Mouse (Mus musculus) forebrain, embryonic 11.5 days (tissue): Measurements from ENCODE around the gene Timm9. TPM values are rescaled to one million over a fixed set of nuclear protein-coding genes. Genes with fewer than 3 reads are reported as not detected.

Source experiments
- ATAC-seq: fragments of 200-750 bp; cut with Nextera tagmentation; replicated peaks from 2 replicates; pipeline ENCODE4 v1.8.0; 2017; ENCODE audit warnings: moderate TSS enrichment; ENCODE audit not compliant: low FRiP score
- DNase-seq: peaks from one replicate; pipeline ENCODE4 v3.0.0-alpha.2; 2017; ENCODE audit warnings: low spot score
- H3K27ac ChIP-seq: fragments of 300-500 bp; sonication (generic); 2 replicates; pipeline ENCODE4 v1.5.1; 2014; ENCODE audit warnings: low read depth, low read length
- H3K27me3 ChIP-seq: fragments of 300-500 bp; sonication (generic); 2 replicates; pipeline ENCODE4 v1.6.1; 2014; ENCODE audit warnings: mild to moderate bottlenecking, low read length, mixed read lengths; ENCODE audit not compliant: control insufficient read depth, insufficient read depth
- H3K36me3 ChIP-seq: fragments of 300-500 bp; sonication (generic); 2 replicates; pipeline ENCODE4 v1.6.1; 2014; ENCODE audit warnings: mild to moderate bottlenecking, low read length, moderate library complexity, mixed read lengths; ENCODE audit not compliant: control insufficient read depth, insufficient read depth
- H3K4me1 ChIP-seq: fragments of 300-500 bp; sonication (generic); replicated peaks from 2 replicates; pipeline ENCODE4 v1.6.1; 2014; ENCODE audit warnings: low read length, mixed read lengths; ENCODE audit not compliant: control insufficient read depth, insufficient read depth
- H3K4me2 ChIP-seq: fragments of 300-500 bp; sonication (generic); 2 replicates; pipeline ENCODE4 v1.6.1; 2014; ENCODE audit warnings: low read depth, mild to moderate bottlenecking, low read length, moderate library complexity, mixed read lengths; ENCODE audit not compliant: severe bottlenecking
- H3K4me3 ChIP-seq: fragments of 300-500 bp; sonication (generic); 2 replicates; pipeline ENCODE4 v1.5.1; 2014; ENCODE audit warnings: low read depth, low read length
- H3K9ac ChIP-seq: fragments of 300-500 bp; sonication (generic); 2 replicates; pipeline ENCODE4 v1.6.1; 2014; ENCODE audit warnings: low read length
- H3K9me3 ChIP-seq: fragments of 300-500 bp; sonication (generic); 2 replicates; pipeline ENCODE4 v1.6.1; 2016; ENCODE audit warnings: low read length, mixed read lengths; ENCODE audit not compliant: control insufficient read depth
- WGBS: fragments of 180-500 bp; shearing (Covaris S2); extraction: QIAGEN DNeasy Blood & Tissue Kit; methylation state at CpG from one replicate; pipeline ENCODE4 v1.1.7; 2014; 5-methylcytosine and 5-hydroxymethylcytosine counted together
- polyA plus RNA-seq: library from polyadenylated mRNA; unstranded; fragments of >200 nt; fragmentation: Nextera tagmentation; extraction: Ambion mirVana; gene quantifications from 2 replicates; pipeline ENCODE4 v1.2.1, GENCODE M21; 2014

The Timm9 gene
- polyA plus RNA-seq, 1 experiment from 2014 or later = 77.0 TPM

GRCm38 (mm10) chr12:71148801-71149200 is 12.3 kb upstream of the Timm9 start:
- H3K4me3 ChIP-seq = no peak overlapping the region
- H3K27me3 ChIP-seq = no peaks in the 10 kb centered on the region
- WGBS = over 99% methylated on average over 9 of the region's 9 CpGs
- DNase-seq (no peak), ATAC-seq (no peak)
- H3K9ac ChIP-seq = no peak overlapping the region
- no peak overlapping the region for H3K27ac ChIP-seq
- no peaks in the 10 kb centered on the region for H3K4me1 ChIP-seq
- H3K36me3 ChIP-seq = peaks cover 7% of the 10 kb centered on the region; the same call in 1 of the 2 replicates
- no peaks in the 10 kb centered on the region for H3K9me3 ChIP-seq
- no peak overlapping the region for H3K4me2 ChIP-seq

GRCm38 (mm10) chr12:71147641-71148040 is 11.2 kb upstream of the Timm9 start:
- no peaks in the 10 kb centered on the region for H3K27me3 ChIP-seq
- ATAC-seq = no peak
- H3K4me2 ChIP-seq = no peak overlapping the region
- no peaks in the 10 kb centered on the region for H3K9me3 ChIP-seq
- no peak for DNase-seq
- no peaks in the 10 kb centered on the region for H3K4me1 ChIP-seq
- H3K36me3 ChIP-seq = peaks cover 7% of the 10 kb centered on the region; the same call in 1 of the 2 replicates
- H3K9ac ChIP-seq = no peak overlapping the region
- H3K27ac ChIP-seq = no peak overlapping the region
- no peak overlapping the region for H3K4me3 ChIP-seq
- 86% methylated on average over 3 of the region's 3 CpGs for WGBS

DNA sequence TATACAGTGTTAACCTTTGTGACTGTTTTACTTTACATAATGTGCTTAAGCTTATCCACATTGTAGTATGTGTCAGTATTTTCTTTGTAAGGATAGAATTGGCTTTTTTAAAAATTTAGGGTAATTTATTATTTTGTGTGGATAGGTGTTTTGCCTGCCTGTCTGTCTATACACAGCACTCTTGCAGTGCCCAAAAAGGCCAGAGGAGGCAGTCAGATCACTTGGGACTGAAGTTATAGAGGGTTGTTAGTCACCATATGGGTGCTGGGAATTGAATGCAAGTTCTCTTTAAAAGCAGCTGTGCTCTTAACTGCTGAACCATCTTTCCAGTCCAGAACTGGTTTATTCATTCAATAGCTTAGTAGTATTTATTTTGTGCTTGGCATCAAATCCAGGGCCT is 4.7 kb upstream of the Timm9 start:
- Histone ChIP-seq H3K4me2 (no peak overlapping the region), H3K9me3 (no peaks in the 10 kb centered on the region), H3K9ac (no peak overlapping the region), H3K27me3 (no peaks in the 10 kb centered on the region), H3K36me3 (peaks cover 5% of the 10 kb centered on the region; the same call in 1 of the 2 replicates), H3K27ac (no peak overlapping the region), H3K4me1 (peaks cover 2% of the 10 kb centered on the region; the same call in 1 of the 2 replicates), H3K4me3 (no peak overlapping the region)
- ATAC-seq (no peak), DNase-seq (no peak)

GRCm38 (mm10) chr12:71139258-71139828 is 2.9 kb upstream of the Timm9 start:
- H3K27me3 ChIP-seq = no peaks in the 10 kb centered on the region
- no peak overlapping the region for H3K27ac ChIP-seq
- H3K4me2 ChIP-seq = no peak overlapping the region
- H3K9me3 ChIP-seq = no peaks in the 10 kb centered on the region
- DNase-seq = no peak
- no peak for ATAC-seq
- no peak overlapping the region for H3K9ac ChIP-seq
- peaks cover 2% of the 10 kb centered on the region; the same call in 1 of the 2 replicates for H3K4me1 ChIP-seq
- 80% methylated on average over 5 of the region's 5 CpGs for WGBS
- H3K36me3 ChIP-seq = peaks cover 5% of the 10 kb centered on the region; the same call in 1 of the 2 replicates
- no peak overlapping the region for H3K4me3 ChIP-seq

GRCm38 (mm10) chr12:71137686-71138085 is 1.2 kb upstream of the Timm9 start:
- no peaks in the 10 kb centered on the region for H3K9me3 ChIP-seq
- peak overlapping the region; percentile 86 for H3K4me3 ChIP-seq
- H3K36me3 ChIP-seq = peaks cover 5% of the 10 kb centered on the region; the same call in 1 of the 2 replicates
- peak overlapping the region; percentile 66 for H3K9ac ChIP-seq
- H3K27me3 ChIP-seq = no peaks in the 10 kb centered on the region
- peak overlapping the region; percentile 83 for H3K4me2 ChIP-seq
- H3K4me1 ChIP-seq = peaks cover 2% of the 10 kb centered on the region; the same call in 1 of the 2 replicates
- H3K27ac ChIP-seq = no peak overlapping the region
- ATAC-seq = no peak
- WGBS = 13% methylated on average over 11 of the region's 11 CpGs
- no peak for DNase-seq

DNA sequence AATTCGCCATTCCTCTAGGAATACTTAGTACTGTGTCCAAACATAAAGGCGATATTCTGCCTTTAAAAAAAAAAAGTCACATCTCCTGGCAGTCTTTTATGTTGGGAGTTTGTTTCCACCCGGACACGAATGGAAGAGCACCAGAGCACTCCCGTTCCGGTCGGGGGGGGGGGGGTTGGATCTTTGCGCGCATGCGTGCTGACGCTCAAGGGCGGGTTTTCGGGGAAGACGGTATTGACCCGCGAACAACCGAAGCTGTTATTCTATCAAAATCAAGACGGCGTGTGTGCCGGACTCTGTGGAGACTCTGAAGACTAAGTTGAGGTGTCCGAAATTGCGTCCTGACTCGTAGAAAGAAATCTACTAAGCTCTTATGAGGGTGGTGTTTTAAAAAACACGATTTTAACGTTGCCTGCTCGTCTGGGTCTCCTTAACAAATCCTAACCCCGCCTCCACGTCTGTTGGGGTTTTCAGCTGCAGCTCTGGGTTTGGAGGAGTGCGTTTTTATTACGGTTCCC is 549 bp upstream of the Timm9 start:
- DNase-seq (peak; percentile 96), ATAC-seq (peak; percentile 80)
- no peaks in the 10 kb centered on the region for H3K9me3 ChIP-seq
- H3K36me3 ChIP-seq = peaks cover 5% of the 10 kb centered on the region; the same call in 1 of the 2 replicates
- under 1% methylated on average over 30 of the region's 30 CpGs for WGBS
- H3K27ac ChIP-seq = peak overlapping the region; percentile 27; the same call in 1 of the 2 replicates
- H3K4me3 ChIP-seq = peak overlapping the region; percentile 86
- H3K4me1 ChIP-seq = peaks cover 2% of the 10 kb centered on the region; the same call in 1 of the 2 replicates
- H3K4me2 ChIP-seq = peak overlapping the region; percentile 83; the same call in 1 of the 2 replicates
- peak overlapping the region; percentile 87 for H3K9ac ChIP-seq
- H3K27me3 ChIP-seq = no peaks in the 10 kb centered on the region

- WGBS = 32% methylated on average over 5 of the region's 5 CpGs
Observed at GRCm38 (mm10) chr12:71135581-71135980, 903 bp downstream of the Timm9 start.

GRCm38 (mm10) chr12:71123286-71123685 is 13.2 kb downstream of the Timm9 start:
- peaks cover 6% of the 10 kb centered on the region; the same call in 1 of the 2 replicates for H3K36me3 ChIP-seq
- DNase-seq = no peak
- H3K4me1 ChIP-seq = no peaks in the 10 kb centered on the region
- H3K27me3 ChIP-seq = no peaks in the 10 kb centered on the region
- no peak for ATAC-seq
- no peak overlapping the region for H3K27ac ChIP-seq
- H3K9ac ChIP-seq = no peak overlapping the region
- no peak overlapping the region for H3K4me3 ChIP-seq
- H3K9me3 ChIP-seq = no peaks in the 10 kb centered on the region
- WGBS = 92% methylated on average over 9 of the region's 9 CpGs
- no peak overlapping the region for H3K4me2 ChIP-seq

More at GRCm38 (mm10) chr12:71135581-71135980, 903 bp downstream of the Timm9 start:
- no peak for DNase-seq
- peak overlapping the region; percentile 86 for H3K4me3 ChIP-seq
- peak overlapping the region; percentile 87; the same call in 1 of the 2 replicates for H3K9ac ChIP-seq
- H3K27ac ChIP-seq = no peak overlapping the region
- H3K4me2 ChIP-seq = peak overlapping the region; percentile 82
- H3K36me3 ChIP-seq = peaks cover 5% of the 10 kb centered on the region; the same call in 1 of the 2 replicates
- H3K27me3 ChIP-seq = no peaks in the 10 kb centered on the region
- ATAC-seq = no peak
- H3K4me1 ChIP-seq = peaks cover 2% of the 10 kb centered on the region; the same call in 1 of the 2 replicates
- H3K9me3 ChIP-seq = no peaks in the 10 kb centered on the region
